Mouse (Mus musculus): ENCODE measurements around the gene Mapk12. TPM values are rescaled to one million over a fixed set of nuclear protein-coding genes. Genes with fewer than 3 reads are reported as not detected.

Gene Mapk12
- polyA plus RNA-seq, 1 experiment from 2014 or later = 16.6 TPM

Small RNA genes lying within 50 kb of the gene (microRNA-seq; reads per million reads assigned to microRNA genes)
- gene Mir6958 = 3.4 reads per million, percentile 4 among the genes with 10 or more reads in this experiment
- gene Mir7118 = 1.5 reads per million

Other genes with a start within 250 kb of the Mapk12 start
- not detected in 2 replicates for gene Ttll8, start 186.3 kb downstream of the Mapk12 start, polyA plus RNA-seq (2016; fragmentation: Nextera tagmentation; extraction: Ambion mirVana)
- gene Mlc1, start 161.7 kb downstream of the Mapk12 start, polyA plus RNA-seq (2016; fragmentation: Nextera tagmentation; extraction: Ambion mirVana) = 1.0 and 1.5 TPM in 2 replicates
- gene Mov10l1, start 157.8 kb downstream of the Mapk12 start, polyA plus RNA-seq (2016; fragmentation: Nextera tagmentation; extraction: Ambion mirVana) = not detected in 2 replicates
- gene Panx2, start 81.0 kb downstream of the Mapk12 start, polyA plus RNA-seq (2016; fragmentation: Nextera tagmentation; extraction: Ambion mirVana) = 0.21 and 0.50 TPM in 2 replicates
- 52.1 and 52.4 TPM in 2 replicates for gene Trabd, start 65.6 kb downstream of the Mapk12 start, polyA plus RNA-seq (2016; fragmentation: Nextera tagmentation; extraction: Ambion mirVana)
- 12.9 and 13.0 TPM in 2 replicates for gene Selenoo, start 51.6 kb downstream of the Mapk12 start, polyA plus RNA-seq (2016; fragmentation: Nextera tagmentation; extraction: Ambion mirVana)
- 25.9 and 28.8 TPM in 2 replicates for gene Tubgcp6, start 17.6 kb downstream of the Mapk12 start, polyA plus RNA-seq (2016; fragmentation: Nextera tagmentation; extraction: Ambion mirVana)
- gene Hdac10, start 12.0 kb downstream of the Mapk12 start, polyA plus RNA-seq (2016; fragmentation: Nextera tagmentation; extraction: Ambion mirVana) = 15.9 and 16.1 TPM in 2 replicates
- gene Mapk11, start 8.9 kb upstream of the Mapk12 start, polyA plus RNA-seq (2016; fragmentation: Nextera tagmentation; extraction: Ambion mirVana) = 16.1 and 20.6 TPM in 2 replicates
- 146 and 152 TPM in 2 replicates for gene Plxnb2, start 40.1 kb upstream of the Mapk12 start, polyA plus RNA-seq (2016; fragmentation: Nextera tagmentation; extraction: Ambion mirVana)
- gene Dennd6b, start 55.8 kb upstream of the Mapk12 start, polyA plus RNA-seq (2016; fragmentation: Nextera tagmentation; extraction: Ambion mirVana) = 26.1 and 29.1 TPM in 2 replicates
- gene Ppp6r2, start 70.8 kb upstream of the Mapk12 start, polyA plus RNA-seq (2016; fragmentation: Nextera tagmentation; extraction: Ambion mirVana) = 23.8 and 26.8 TPM in 2 replicates
- gene Sbf1, start 174.6 kb upstream of the Mapk12 start, polyA plus RNA-seq (2016; fragmentation: Nextera tagmentation; extraction: Ambion mirVana) = 80.6 and 85.5 TPM in 2 replicates
- 0.30 and 0.34 TPM in 2 replicates for gene Adm2, start 182.0 kb upstream of the Mapk12 start, polyA plus RNA-seq (2016; fragmentation: Nextera tagmentation; extraction: Ambion mirVana)
- gene Miox, start 193.7 kb upstream of the Mapk12 start, polyA plus RNA-seq (2016; fragmentation: Nextera tagmentation; extraction: Ambion mirVana) = not detected in 2 replicates
- 49.1 and 52.2 TPM in 2 replicates for gene Lmf2, start 215.0 kb upstream of the Mapk12 start, polyA plus RNA-seq (2016; fragmentation: Nextera tagmentation; extraction: Ambion mirVana)
- gene Ncaph2, start 215.0 kb upstream of the Mapk12 start, polyA plus RNA-seq (2016; fragmentation: Nextera tagmentation; extraction: Ambion mirVana) = 180 and 188 TPM in 2 replicates
- 5.3 and 8.5 TPM in 2 replicates for gene Sco2, start 233.1 kb upstream of the Mapk12 start, polyA plus RNA-seq (2016; fragmentation: Nextera tagmentation; extraction: Ambion mirVana)
- 0.98 and 1.5 TPM in 2 replicates for gene Tymp, start 236.3 kb upstream of the Mapk12 start, polyA plus RNA-seq (2016; fragmentation: Nextera tagmentation; extraction: Ambion mirVana)
- 0.40 and 0.57 TPM in 2 replicates for gene Odf3b, start 238.6 kb upstream of the Mapk12 start, polyA plus RNA-seq (2016; fragmentation: Nextera tagmentation; extraction: Ambion mirVana)
- gene Klhdc7b, start 244.2 kb upstream of the Mapk12 start, polyA plus RNA-seq (2016; fragmentation: Nextera tagmentation; extraction: Ambion mirVana) = not detected in 2 replicates

All from embryonic facial prominence, embryonic 10.5 days (tissue).